7 mouse cellular contexts compared by ENCODE assay signal in genomic region chr1:153191237-153191942, GRCm38 (mm10). TPM values are rescaled to one million over a fixed set of nuclear protein-coding genes. Genes with fewer than 3 reads are reported as not detected.
DNase-seq lines count a peak whose midpoint lies in the region; ATAC-seq and TF ChIP-seq lines count a peak whose summit lies in the region.

No protein-coding gene starts in this region.

- no peaks in the 10 kb centered on the region; the same call in 1 of the 2 replicates for H3K4me1 ChIP-seq in testis, adult 2 months (ENCODE audit: control insufficient read depth, insufficient read depth, low read length)
- peaks cover 24% of the 10 kb centered on the region for H3K4me1 ChIP-seq in hindbrain, embryonic 10.5 days (replicated peaks)
- no peaks in the 10 kb centered on the region for H3K4me1 ChIP-seq in liver, embryonic 12.5 days

- TF ChIP-seq CTCF in testis, adult 2 months (IDR thresholded peaks at IDR 0.05; ENCODE audit: control insufficient read depth, insufficient read depth, insufficient replicate concordance, low read depth, low read length), result no peak

- 58% methylated on average over 15 of the region's 15 CpGs for WGBS in hindbrain, embryonic 10.5 days
- WGBS in liver, embryonic 12.5 days (ENCODE audit: insufficient replicate concordance), result 77% methylated on average over 15 of the region's 15 CpGs

- no peak for TF ChIP-seq POLR2A in testis, adult 2 months (IDR thresholded peaks at IDR 0.05; ENCODE audit: control insufficient read depth, low read depth, low read length)

- H3K4me3 ChIP-seq in testis, adult 2 months (ENCODE audit: control insufficient read depth, low read depth, low read length), result peak overlapping the region; percentile 54
- H3K4me3 ChIP-seq in hindbrain, embryonic 10.5 days, result no peak overlapping the region
- no peak overlapping the region for H3K4me3 ChIP-seq in liver, embryonic 12.5 days

- no peak overlapping the region for H3K27ac ChIP-seq in testis, adult 2 months (ENCODE audit: control insufficient read depth, insufficient read depth, low read depth, low read length)
- peak overlapping the region; percentile 72 for H3K27ac ChIP-seq in hindbrain, embryonic 10.5 days
- no peak overlapping the region for H3K27ac ChIP-seq in liver, embryonic 12.5 days

- no peak for DNase-seq in testis, postnatal 14 days (ENCODE audit: low spot score)
- DNase-seq in hindbrain, embryonic 10.5 days (ENCODE audit: low spot score), result no peak
- DNase-seq in kidney, postnatal 4 days, result peak; percentile 54 to 67
- no peak for DNase-seq in right cerebral cortex, adult 18-20 months
- DNase-seq in spleen, adult 12 weeks (ENCODE audit: low spot score), result no peak

- H3K36me3 ChIP-seq in testis, adult 2 months (ENCODE audit: control insufficient read depth, insufficient read depth, low read length), result no peaks in the 10 kb centered on the region
- no peaks in the 10 kb centered on the region for H3K36me3 ChIP-seq in hindbrain, embryonic 10.5 days
- no peaks in the 10 kb centered on the region for H3K36me3 ChIP-seq in liver, embryonic 12.5 days

- no peak overlapping the region for H3K9ac ChIP-seq in liver, embryonic 12.5 days

- H3K4me2 ChIP-seq in liver, embryonic 12.5 days, result no peak overlapping the region

- no peaks in the 10 kb centered on the region for H3K9me3 ChIP-seq in hindbrain, embryonic 10.5 days
- H3K9me3 ChIP-seq in liver, embryonic 12.5 days (replicated peaks), result no peaks in the 10 kb centered on the region

- H3K27me3 ChIP-seq in testis, adult 2 months (ENCODE audit: control insufficient read depth, insufficient read depth, low read length), result no peaks in the 10 kb centered on the region
- peaks cover 27% of the 10 kb centered on the region for H3K27me3 ChIP-seq in hindbrain, embryonic 10.5 days (ENCODE audit: insufficient read depth, poor library complexity, severe bottlenecking)
- H3K27me3 ChIP-seq in liver, embryonic 12.5 days (replicated peaks), result peaks cover 32% of the 10 kb centered on the region

- no peak for ATAC-seq in liver, embryonic 12.5 days

RNA-seq across cellular contexts. Expression of gene Lamc2, which starts 5.1 kb away (rescaled TPM):
- 0.94 and 1.8 TPM in 2 replicates for polyA plus RNA-seq in testis, adult 2 months (2012; rRNA removed)
- 2.3 and 2.8 TPM in 2 replicates for polyA plus RNA-seq in hindbrain, embryonic 10.5 days (2016; fragmentation: Nextera tagmentation; extraction: Ambion mirVana)
- 0.13 and 0.43 TPM in 2 replicates for polyA plus RNA-seq in liver, embryonic 12.5 days (2016; fragmentation: Nextera tagmentation; extraction: Ambion mirVana)

Comparison
In these comparisons a context has a peak if more than half of its experiments do, and no peak if none do; other contexts are left out.
1. DNase-seq: peak in kidney, postnatal 4 days (2 of 2); none in testis, postnatal 14 days (single experiment), hindbrain, embryonic 10.5 days (single experiment), right cerebral cortex, adult 18-20 months (single experiment) and spleen, adult 12 weeks (single experiment).